Mouse (Mus musculus): Measurements from ENCODE around the gene Mbd6.

GRCm38 (mm10) chr10:127325454-127326016 is 36.7 kb upstream of the Mbd6 start:
- no peak for TF ChIP-seq CTCF (IDR thresholded peaks at IDR 0.05; ENCODE audit: borderline replicate concordance, extremely low read depth, insufficient read depth, insufficient read length)
- TF ChIP-seq POLR2A (IDR thresholded peaks at IDR 0.05; ENCODE audit: borderline replicate concordance, extremely low read depth, insufficient read depth, insufficient read length, poor library complexity, severe bottlenecking): no peak
